8 mouse cellular contexts compared by ENCODE assay signal in the genomic region with DNA sequence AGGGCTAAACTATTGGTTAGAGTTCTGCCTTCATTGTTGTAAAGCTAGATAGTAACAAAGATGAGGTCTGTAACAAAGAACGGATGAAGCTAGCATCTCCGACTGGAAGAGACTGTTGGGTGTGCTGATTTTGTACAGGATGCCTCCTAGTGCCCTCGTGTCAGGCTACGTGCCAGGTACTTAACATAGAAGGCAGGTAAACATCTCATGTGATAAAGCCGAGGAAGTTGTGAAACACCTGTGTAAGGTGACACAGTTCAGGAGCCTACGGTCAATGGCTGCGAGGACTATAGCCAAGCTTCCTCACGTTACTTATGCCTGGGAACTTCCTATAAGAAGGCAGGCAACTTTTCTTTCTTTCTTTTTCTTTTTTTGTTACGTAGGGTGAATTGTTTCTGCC. TPM values are rescaled to one million over a fixed set of nuclear protein-coding genes. Genes with fewer than 3 reads are reported as not detected.
A peak's percentile ranks its signal among the peaks of the same experiment; 100 is the strongest.
DNase-seq lines count a peak whose midpoint lies in the region; ATAC-seq and TF ChIP-seq lines count a peak whose summit lies in the region.

A gene (plus strand): TSS at position 49 of the 400 bp plus-strand sequence.

- H3K27me3 ChIP-seq in C2C12 (ENCODE audit: control insufficient read depth, insufficient read depth, insufficient read length): no peaks in the 10 kb centered on the region
- H3K27me3 ChIP-seq in G1E (ENCODE audit: insufficient read depth, low read length): no peaks in the 10 kb centered on the region
- no peaks in the 10 kb centered on the region for H3K27me3 ChIP-seq in forebrain, embryonic 16.5 days (replicated peaks; ENCODE audit: control insufficient read depth, insufficient read depth, low read length)
- no peaks in the 10 kb centered on the region for H3K27me3 ChIP-seq in hindbrain, embryonic 12.5 days
- H3K27me3 ChIP-seq in liver, embryonic 11.5 days (replicated peaks; ENCODE audit: control insufficient read depth, insufficient read depth, low read length): no peaks in the 10 kb centered on the region
- no peaks in the 10 kb centered on the region for H3K27me3 ChIP-seq in neural tube, embryonic 13.5 days

- H3K9ac ChIP-seq in forebrain, embryonic 16.5 days (replicated peaks; ENCODE audit: low read depth, low read length): peak within 1 kb of the TSS; percentile 98
- peak within 1 kb of the TSS; percentile 96 for H3K9ac ChIP-seq in hindbrain, embryonic 12.5 days
- H3K9ac ChIP-seq in liver, embryonic 11.5 days (ENCODE audit: low read depth, low read length): peak within 1 kb of the TSS; percentile 84
- H3K9ac ChIP-seq in neural tube, embryonic 13.5 days: peak within 1 kb of the TSS; percentile 97

- no peaks in the 10 kb centered on the region for H3K9me3 ChIP-seq in G1E (replicated peaks)
- no peaks in the 10 kb centered on the region for H3K9me3 ChIP-seq in forebrain, embryonic 16.5 days (ENCODE audit: control insufficient read depth, low read length)
- H3K9me3 ChIP-seq in hindbrain, embryonic 12.5 days (replicated peaks): no peaks in the 10 kb centered on the region
- H3K9me3 ChIP-seq in liver, embryonic 11.5 days (ENCODE audit: control insufficient read depth, low read length): no peaks in the 10 kb centered on the region
- no peaks in the 10 kb centered on the region for H3K9me3 ChIP-seq in neural tube, embryonic 13.5 days

- peak within 1 kb of the TSS; percentile 89 for H3K4me2 ChIP-seq in forebrain, embryonic 16.5 days (ENCODE audit: low read length)
- H3K4me2 ChIP-seq in hindbrain, embryonic 12.5 days (replicated peaks): peak within 1 kb of the TSS; percentile 92
- peak within 1 kb of the TSS; percentile 86 for H3K4me2 ChIP-seq in liver, embryonic 11.5 days
- peak within 1 kb of the TSS; percentile 95 for H3K4me2 ChIP-seq in neural tube, embryonic 13.5 days

- H3K36me3 ChIP-seq in C2C12 (ENCODE audit: control insufficient read depth, insufficient read depth): peaks cover 3% of the 10 kb centered on the region
- H3K36me3 ChIP-seq in G1E (replicated peaks): peaks cover 18% of the 10 kb centered on the region
- no peaks in the 10 kb centered on the region for H3K36me3 ChIP-seq in forebrain, embryonic 16.5 days (ENCODE audit: control insufficient read depth, insufficient read depth)
- H3K36me3 ChIP-seq in hindbrain, embryonic 12.5 days: no peaks in the 10 kb centered on the region
- H3K36me3 ChIP-seq in liver, embryonic 11.5 days (ENCODE audit: control insufficient read depth, insufficient read depth, low read length): no peaks in the 10 kb centered on the region
- no peaks in the 10 kb centered on the region for H3K36me3 ChIP-seq in neural tube, embryonic 13.5 days

- peaks cover 50% of the 10 kb centered on the region for H3K4me1 ChIP-seq in G1E (ENCODE audit: insufficient read depth, low read depth, low read length)
- peaks cover 22% of the 10 kb centered on the region for H3K4me1 ChIP-seq in forebrain, embryonic 16.5 days (replicated peaks; ENCODE audit: control insufficient read depth, insufficient read depth, low read length)
- peaks cover 26% of the 10 kb centered on the region for H3K4me1 ChIP-seq in hindbrain, embryonic 12.5 days
- H3K4me1 ChIP-seq in liver, embryonic 11.5 days (replicated peaks; ENCODE audit: control insufficient read depth, insufficient read depth, low read length): peaks cover 22% of the 10 kb centered on the region
- H3K4me1 ChIP-seq in neural tube, embryonic 13.5 days (replicated peaks): peaks cover 31% of the 10 kb centered on the region

- H3ac ChIP-seq in C2C12 (ENCODE audit: control insufficient read depth, insufficient read length, low read depth): peak within 1 kb of the TSS; percentile 98

- no peak for ATAC-seq in G1E (ENCODE audit: extremely low read depth, insufficient number of reproducible peaks, low FRiP score, poor library complexity, severe bottlenecking)
- ATAC-seq in forebrain, embryonic 16.5 days: no peak
- ATAC-seq in hindbrain, embryonic 12.5 days (ENCODE audit: low FRiP score): no peak
- no peak for ATAC-seq in liver, embryonic 11.5 days (replicated peaks; ENCODE audit: low FRiP score)
- ATAC-seq in neural tube, embryonic 13.5 days (ENCODE audit: low read depth): no peak

- peak within 1 kb of the TSS; percentile 91 for H3K27ac ChIP-seq in forebrain, embryonic 16.5 days (ENCODE audit: low read length)
- H3K27ac ChIP-seq in hindbrain, embryonic 12.5 days: peak within 1 kb of the TSS; percentile 96
- H3K27ac ChIP-seq in liver, embryonic 11.5 days (ENCODE audit: low read depth, low read length): peak within 1 kb of the TSS; percentile 81
- peak within 1 kb of the TSS; percentile 96 for H3K27ac ChIP-seq in neural tube, embryonic 13.5 days (replicated peaks)

- 11% methylated on average over 9 of the region's 9 CpGs for WGBS in forebrain, embryonic 16.5 days
- 22% methylated on average over 9 of the region's 9 CpGs for WGBS in hindbrain, embryonic 12.5 days
- 26% methylated on average over 9 of the region's 9 CpGs for WGBS in liver, embryonic 11.5 days
- WGBS in neural tube, embryonic 13.5 days: 25% methylated on average over 9 of the region's 9 CpGs

- DNase-seq in G1E (ENCODE audit: low spot score): no peak
- no peak for DNase-seq in liver, embryonic 11.5 days (ENCODE audit: low spot score)
- DNase-seq in ovary, postnatal 14 days (ENCODE audit: low spot score): no peak
- DNase-seq in c-Kit-positive CD71-positive TER-119-positive erythroid progenitor cells, embryonic 14.5 days (ENCODE audit: low spot score): no peak

- H3K4me3 ChIP-seq in C2C12 (ENCODE audit: insufficient read depth, poor library complexity, severe bottlenecking) (peak within 1 kb of the TSS; percentile 60), G1E (ENCODE audit: low read depth, low read length) (peak within 1 kb of the TSS; percentile 93)
- H3K4me3 ChIP-seq in forebrain, embryonic 16.5 days (replicated peaks; ENCODE audit: low read length): peak within 1 kb of the TSS; percentile 98
- peak within 1 kb of the TSS; percentile 98 for H3K4me3 ChIP-seq in hindbrain, embryonic 12.5 days
- peak within 1 kb of the TSS; percentile 91 for H3K4me3 ChIP-seq in liver, embryonic 11.5 days (ENCODE audit: low read depth, low read length)
- H3K4me3 ChIP-seq in neural tube, embryonic 13.5 days: peak within 1 kb of the TSS; percentile 98

- H3K79me3 ChIP-seq in C2C12 (ENCODE audit: low read depth): peaks cover 28% of the 10 kb centered on the region

- H3K79me2 ChIP-seq in C2C12 (ENCODE audit: control insufficient read depth, insufficient read depth): peaks cover 36% of the 10 kb centered on the region

- TF ChIP-seq CTCF in C2C12 (IDR thresholded peaks at IDR 0.05; ENCODE audit: control insufficient read depth, insufficient read depth, insufficient read length) (no peak), G1E (IDR thresholded peaks at IDR 0.05; ENCODE audit: low read depth, low read length) (no peak)

TF ChIP-seq in C2C12, 6 proteins besides CTCF, POLR2A, EP300 and RAD21:
- no peak for TF ChIP-seq MAX (IDR thresholded peaks at IDR 0.05)
- TF ChIP-seq MYOG (IDR thresholded peaks at IDR 0.05; ENCODE audit: control insufficient read depth, extremely low read depth, insufficient read length): no peak
- TF ChIP-seq USF1 (IDR thresholded peaks at IDR 0.05; ENCODE audit: low read depth): no peak
- TF ChIP-seq CEBPB (IDR thresholded peaks at IDR 0.05; ENCODE audit: low read depth): no peak
- no peak for TF ChIP-seq MYOD1 (IDR thresholded peaks at IDR 0.05; ENCODE audit: control insufficient read depth, insufficient read length, low read depth)
- no peak for TF ChIP-seq FOSL1 (IDR thresholded peaks at IDR 0.05; ENCODE audit: insufficient read depth, low read length, poor library complexity, severe bottlenecking)

RNA-seq across cellular contexts. Expression of the gene that starts here (rescaled TPM):
- 18.0 TPM for polyA plus RNA-seq in C2C12 (2012; fragmentation: generic; extraction: Trizol)
- 40.1 and 45.3 TPM in 2 replicates for total RNA-seq in G1E (2014; fragmentation: Nextera tagmentation)
- 97.0 and 101 TPM in 2 replicates for total RNA-seq in G1E (2017)
- polyA plus RNA-seq in G1E (2012): 54.4 and 54.7 TPM in 2 replicates
- 53.4 and 58.3 TPM in 2 replicates for polyA plus RNA-seq in forebrain, embryonic 16.5 days (2015; fragmentation: Nextera tagmentation; extraction: Ambion mirVana)
- polyA plus RNA-seq in hindbrain, embryonic 12.5 days (2016; fragmentation: Nextera tagmentation; extraction: Ambion mirVana): 53.8 and 54.4 TPM in 2 replicates
- polyA plus RNA-seq in liver, embryonic 11.5 days (2014; fragmentation: Nextera tagmentation; extraction: Ambion mirVana): 24.5 and 26.0 TPM in 2 replicates
- polyA plus RNA-seq in neural tube, embryonic 13.5 days (2015; fragmentation: Nextera tagmentation; extraction: Ambion mirVana): 33.9 and 39.9 TPM in 2 replicates
